Mouse (Mus musculus) c-Kit-positive CD71-positive TER-119-positive erythroid progenitor cells, embryonic 14.5 days (primary cell): Measurements from ENCODE around the gene Mtmr1.
"Not testable (repeated sequence)": the region's sequence is repeated elsewhere in the genome, so short reads cannot be mapped to it uniquely, and the experiment has no call there.

Experiments
- DNase-seq: peaks from one replicate; pipeline ENCODE4 v3.0.0-alpha.2; 2013; ENCODE audit warnings: low spot score

The Mtmr1 gene

GRCm38 (mm10) chrX:71364554-71364991, at the start of gene Mtmr1:
Mtmr1 (plus strand) TSS chrX:71364760.
- DNase-seq = peak; percentile 51

GRCm38 (mm10) chrX:71352033-71352432, 12.5 kb upstream of the Mtmr1 start:
- DNase-seq = no peak

- DNase-seq = no peak
These were observed 9.2 kb upstream of the Mtmr1 start for GRCm38 (mm10) chrX:71355331-71355730.

GRCm38 (mm10) chrX:71361793-71362192, 2.8 kb upstream of the Mtmr1 start:
- not testable (repeated sequence) for DNase-seq

- no peak for DNase-seq
These were observed 498 bp upstream of the Mtmr1 start for GRCm38 (mm10) chrX:71364062-71364461.

- DNase-seq = no peak
These were observed 451 bp downstream of the Mtmr1 start for GRCm38 (mm10) chrX:71365011-71365410.

GRCm38 (mm10) chrX:71365510-71365909, 950 bp downstream of the Mtmr1 start:
- DNase-seq = no peak

GRCm38 (mm10) chrX:71366973-71367372, 2.4 kb downstream of the Mtmr1 start:
- DNase-seq = no peak

- no peak for DNase-seq
These were observed 12.2 kb downstream of the Mtmr1 start for GRCm38 (mm10) chrX:71376781-71377180.

- no peak for DNase-seq
These were observed 13.9 kb downstream of the Mtmr1 start for GRCm38 (mm10) chrX:71378435-71378834.

GRCm38 (mm10) chrX:71381571-71381970, 17.0 kb downstream of the Mtmr1 start:
- no peak for DNase-seq

- no peak for DNase-seq
These were observed 31.8 kb downstream of the Mtmr1 start for GRCm38 (mm10) chrX:71396326-71396725.

- DNase-seq = no peak
These were observed 41.7 kb downstream of the Mtmr1 start for GRCm38 (mm10) chrX:71406290-71406689.

- DNase-seq = no peak
These were observed 43.8 kb downstream of the Mtmr1 start for GRCm38 (mm10) chrX:71408386-71408785.

GRCm38 (mm10) chrX:71412776-71413175, 48.2 kb downstream of the Mtmr1 start:
- no peak for DNase-seq

GRCm38 (mm10) chrX:71413616-71414015, 49.1 kb downstream of the Mtmr1 start:
- DNase-seq = no peak

GRCm38 (mm10) chrX:71424852-71425251, 60.3 kb downstream of the Mtmr1 start:
- no peak for DNase-seq

- DNase-seq = peak; percentile 80
These were observed 61.4 kb downstream of the Mtmr1 start for GRCm38 (mm10) chrX:71425746-71426519.

- DNase-seq = peak; percentile 47
These were observed 62.9 kb downstream of the Mtmr1 start for GRCm38 (mm10) chrX:71427491-71427890.

GRCm38 (mm10) chrX:71430900-71431299, 66.3 kb downstream of the Mtmr1 start:
- DNase-seq = peak; percentile 75

- no peak for DNase-seq
These were observed 69.9 kb downstream of the Mtmr1 start for GRCm38 (mm10) chrX:71434448-71434847.

GRCm38 (mm10) chrX:71434860-71435259, 70.3 kb downstream of the Mtmr1 start:
- DNase-seq = no peak

- DNase-seq = no peak
These were observed 71.0 kb downstream of the Mtmr1 start for GRCm38 (mm10) chrX:71435542-71435941.

- DNase-seq = no peak
These were observed 74.9 kb downstream of the Mtmr1 start for GRCm38 (mm10) chrX:71439473-71439872.
